Mouse (Mus musculus) layer of hippocampus, postnatal 10 days (tissue): ENCODE data around the gene Thada. TPM values are rescaled to one million over a fixed set of nuclear protein-coding genes. Genes with fewer than 3 reads are reported as not detected.

ENCODE experiments used
- DNase-seq, 2 experiments: peaks; one replicate each; pipeline ENCODE4 v3.0.0; 2021; ENCODE audit warnings: low spot score in 2 of 2
- total RNA-seq, 2 experiments: library from RNA; stranded (reverse); gene quantifications; 2 replicates each; pipeline ENCODE4 v1.2.3; 2021

The Thada gene
- total RNA-seq, 2 experiments from 2014 or later, result 11.7 to 14.5 TPM

DNA sequence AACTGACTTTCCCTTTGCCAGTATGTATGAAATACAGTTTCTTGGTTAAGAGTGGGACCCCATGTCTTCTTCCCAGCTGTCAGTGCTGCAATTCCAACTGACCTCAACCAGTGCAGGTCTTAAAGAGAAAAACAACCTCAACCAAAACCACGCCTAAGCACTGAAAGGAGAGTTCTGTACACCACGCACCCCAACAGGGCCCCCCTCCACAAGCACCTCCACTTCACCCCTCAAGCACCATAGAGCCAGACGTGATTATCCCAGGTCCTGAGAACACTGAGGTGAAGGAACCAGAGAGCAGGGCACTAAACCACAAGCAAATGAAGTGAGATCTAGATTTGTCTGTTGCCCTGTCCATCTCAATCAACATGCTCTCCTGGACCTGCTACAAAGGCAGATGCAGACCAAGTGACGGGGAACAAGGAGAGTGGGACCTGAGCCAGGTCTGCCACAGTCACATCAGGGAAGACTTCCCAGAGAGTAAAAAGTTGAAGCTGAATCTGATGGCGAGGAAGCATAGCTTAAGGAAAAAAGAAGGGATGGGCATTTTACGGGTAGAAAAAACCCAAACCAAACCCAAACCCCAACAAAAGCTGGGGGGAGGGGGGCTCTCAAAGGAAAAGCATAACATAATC lies 93.5 kb downstream of the Thada start:
- no peak for DNase-seq

DNA sequence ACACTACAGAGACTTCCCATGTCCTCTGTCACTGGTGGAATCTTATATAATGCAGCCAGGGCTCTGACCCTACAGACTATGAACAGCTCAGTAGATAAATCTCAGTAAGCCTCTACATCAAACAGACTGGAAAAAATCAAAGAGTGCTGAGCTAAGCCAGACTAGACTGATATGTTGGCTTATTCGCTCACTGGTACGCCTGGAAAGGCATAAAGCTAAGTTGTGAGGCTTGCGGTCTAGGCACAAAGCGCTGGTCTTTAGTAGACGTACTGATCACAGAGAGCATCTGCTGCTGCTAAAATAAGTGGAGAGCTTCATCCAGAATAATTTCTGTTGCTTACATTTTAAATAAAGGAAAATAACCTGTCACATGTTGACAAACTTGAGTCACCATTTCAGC lies 95.6 kb downstream of the Thada start:
- DNase-seq, result no peak

DNA sequence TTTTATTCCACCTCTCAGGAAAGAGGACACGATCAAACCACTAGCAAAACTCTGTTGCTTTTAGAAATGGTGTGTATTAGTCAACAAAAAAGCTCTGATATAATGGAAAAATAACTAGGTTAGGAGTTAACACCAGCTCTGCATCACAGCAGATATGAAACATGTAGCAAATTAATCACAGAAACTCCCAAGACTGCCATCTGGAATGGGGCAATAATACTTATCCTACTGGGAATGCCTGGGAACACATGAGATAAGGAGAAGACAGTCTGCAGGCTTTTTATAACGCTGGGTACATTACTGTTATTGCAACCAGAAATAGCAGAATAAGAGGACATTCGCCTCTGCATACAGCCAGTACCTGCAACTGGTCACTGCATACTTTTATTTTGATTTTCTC lies 96.2 kb downstream of the Thada start:
- DNase-seq, result no peak

DNA sequence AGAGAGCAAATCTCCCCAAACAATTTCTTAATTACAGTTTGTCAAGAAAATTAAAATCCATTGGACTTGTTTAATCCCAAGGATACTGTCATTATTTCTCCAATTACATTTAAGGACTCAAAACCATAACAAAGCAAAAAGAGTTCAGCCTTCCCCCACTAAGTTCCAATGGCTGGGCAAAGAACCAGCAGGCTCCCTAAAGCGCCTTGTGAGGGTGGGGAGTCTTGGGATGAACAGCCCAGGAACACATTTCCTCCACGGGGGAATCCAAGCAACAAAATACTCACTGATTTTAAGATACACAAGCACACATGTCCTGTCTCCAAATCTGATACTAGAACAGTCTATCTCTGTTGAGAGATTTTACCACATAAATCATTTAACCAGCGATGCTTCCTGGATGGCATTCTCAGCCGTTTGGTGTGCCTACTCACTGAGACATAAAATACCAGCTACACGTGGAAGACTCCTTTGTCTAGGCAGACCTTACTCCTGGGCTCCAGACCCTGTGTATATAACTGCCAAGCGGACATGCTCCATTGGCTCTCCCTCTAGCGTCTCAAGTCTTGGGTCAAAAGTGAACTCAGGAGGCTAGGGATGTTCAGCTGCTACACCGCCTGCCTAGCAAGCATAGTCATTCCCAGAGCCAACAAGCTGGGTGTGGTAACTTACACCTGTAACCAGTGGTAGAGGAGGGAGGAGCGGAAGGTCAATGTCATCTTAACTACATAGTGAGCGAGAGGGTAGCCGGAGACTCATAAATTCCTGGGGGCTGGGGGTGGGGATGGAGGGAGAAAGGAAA lies 97.6 kb downstream of the Thada start:
- DNase-seq, result no peak

DNA sequence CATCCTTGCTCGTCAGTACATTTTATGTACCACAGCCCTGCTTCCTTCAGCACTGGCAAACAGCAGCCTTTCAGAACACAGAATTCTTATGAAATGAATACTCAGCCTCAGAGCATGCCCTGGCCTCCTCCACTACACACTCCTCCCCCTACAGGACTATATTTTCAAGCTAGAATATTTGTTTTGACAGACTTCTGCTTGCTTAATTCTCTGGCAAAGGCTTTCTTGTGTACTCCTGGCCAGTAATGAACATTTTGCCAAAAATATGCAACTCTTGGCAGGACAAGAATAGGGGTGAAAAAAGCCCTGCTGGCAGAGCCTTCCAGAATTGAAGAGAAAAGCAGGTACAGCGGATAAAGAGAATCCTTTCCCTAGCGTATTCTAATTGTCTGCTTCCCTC lies 98.3 kb downstream of the Thada start:
- DNase-seq, result no peak

DNA sequence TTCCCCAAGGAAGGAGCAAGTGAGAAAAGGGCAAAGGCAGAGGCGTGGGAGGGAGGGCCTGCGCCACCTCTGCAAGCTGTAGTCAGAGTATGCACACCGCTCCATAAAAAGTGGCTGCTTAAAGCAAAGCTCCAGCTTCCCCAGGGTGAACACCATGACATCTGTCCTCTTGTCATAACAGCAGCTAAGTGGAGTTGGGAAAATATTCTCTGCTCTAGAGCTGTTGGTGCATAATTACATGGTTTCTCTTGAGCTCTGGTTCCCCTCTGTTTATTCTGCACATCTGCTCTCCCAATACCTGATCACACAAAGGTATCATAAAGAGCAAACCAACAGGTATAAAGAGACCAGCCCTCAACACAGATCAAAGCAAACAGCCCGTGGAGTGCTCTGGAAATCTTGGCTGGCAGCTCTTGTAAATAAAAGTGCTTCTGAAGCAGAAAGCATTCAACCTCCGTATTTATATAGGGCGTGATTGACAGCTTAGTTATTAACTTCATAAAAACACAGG lies 100.2 kb downstream of the Thada start:
- DNase-seq, result no peak

DNA sequence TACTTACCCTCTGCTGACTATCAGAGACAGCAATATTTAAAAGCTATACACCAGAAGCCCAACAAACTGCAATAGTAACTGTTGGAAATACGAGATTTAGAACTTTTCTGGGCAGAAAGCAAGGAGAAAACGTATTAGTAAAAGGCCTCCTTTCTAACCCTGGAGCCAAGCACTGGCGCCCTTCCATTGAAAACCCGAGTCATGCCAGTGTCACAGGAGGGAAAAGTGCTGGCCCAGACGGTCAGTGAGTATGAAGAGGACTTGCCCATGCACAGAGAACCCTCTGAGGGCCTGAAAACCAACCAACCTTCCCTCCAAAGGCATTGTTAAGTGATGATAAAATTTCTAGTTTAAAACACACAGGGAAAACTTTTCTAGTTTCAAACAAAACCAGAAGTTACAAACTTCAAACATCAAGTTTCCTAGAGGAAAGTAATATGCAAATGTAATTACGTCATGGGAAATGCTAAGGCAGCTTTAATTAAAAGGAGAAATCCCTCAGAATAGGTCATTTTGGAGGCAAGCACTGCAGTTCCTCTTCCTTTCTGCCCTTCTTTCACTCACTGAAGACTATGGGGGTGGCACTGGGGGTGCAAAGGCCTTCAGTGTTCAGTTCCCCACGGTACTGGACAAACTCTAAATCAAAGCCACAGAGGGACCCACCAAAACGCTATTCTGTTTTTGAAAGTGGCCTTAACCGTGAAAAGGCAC lies 100.8 kb downstream of the Thada start:
- DNase-seq, result no peak

DNA sequence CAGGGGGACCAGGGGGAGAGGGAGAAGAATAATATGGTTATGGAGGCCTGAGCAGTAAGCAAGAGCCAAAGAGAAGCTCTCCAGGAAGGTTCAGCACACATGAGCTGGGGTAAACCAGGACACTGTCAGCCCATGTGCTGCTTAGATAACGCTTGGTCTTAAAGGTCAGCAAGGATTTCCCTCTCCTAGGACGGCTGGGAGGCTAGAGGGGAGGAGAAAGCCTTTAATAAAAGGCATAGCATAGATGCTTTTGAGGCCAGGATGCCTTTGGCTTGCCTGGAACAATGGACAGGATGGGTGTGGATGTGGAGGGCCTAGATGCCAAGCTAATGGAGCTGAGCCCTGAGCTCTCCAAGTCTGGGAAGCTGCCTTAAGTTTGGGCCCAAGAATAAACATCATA lies 102.6 kb downstream of the Thada start:
- no peak for DNase-seq

DNA sequence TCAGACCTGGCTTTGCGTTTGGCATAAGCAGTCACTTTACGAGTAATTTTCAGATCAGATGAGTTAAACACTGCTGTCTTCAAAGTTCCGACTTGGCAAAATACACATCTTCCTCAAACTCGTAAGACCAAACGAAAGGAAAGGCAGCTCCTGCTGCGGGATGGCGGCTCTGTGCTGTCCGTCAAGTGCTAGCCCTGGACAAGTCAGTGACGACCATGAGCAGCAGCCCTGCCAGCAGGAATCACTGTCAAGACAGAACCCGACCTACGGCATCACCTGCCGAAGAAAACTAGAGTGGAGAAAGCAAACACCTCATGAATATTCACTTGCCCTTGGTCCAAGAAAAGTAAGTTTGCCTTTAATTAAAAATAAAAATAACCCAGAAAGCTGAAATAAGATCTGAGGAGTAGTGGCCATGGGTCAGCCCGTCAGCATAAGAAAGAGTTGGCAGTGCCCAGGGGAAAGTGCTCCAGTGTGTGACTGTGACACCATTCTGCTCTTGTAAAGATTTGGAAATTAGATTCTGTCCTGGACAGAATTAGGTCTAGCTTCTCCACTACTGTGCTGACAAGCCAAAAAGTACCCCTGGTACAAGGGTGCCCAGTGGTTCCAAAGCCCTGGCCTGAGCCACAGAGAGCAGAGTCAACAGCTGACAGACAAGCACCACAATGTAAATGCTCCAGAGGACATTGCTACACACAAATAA lies 103.3 kb downstream of the Thada start:
- no peak for DNase-seq

DNA sequence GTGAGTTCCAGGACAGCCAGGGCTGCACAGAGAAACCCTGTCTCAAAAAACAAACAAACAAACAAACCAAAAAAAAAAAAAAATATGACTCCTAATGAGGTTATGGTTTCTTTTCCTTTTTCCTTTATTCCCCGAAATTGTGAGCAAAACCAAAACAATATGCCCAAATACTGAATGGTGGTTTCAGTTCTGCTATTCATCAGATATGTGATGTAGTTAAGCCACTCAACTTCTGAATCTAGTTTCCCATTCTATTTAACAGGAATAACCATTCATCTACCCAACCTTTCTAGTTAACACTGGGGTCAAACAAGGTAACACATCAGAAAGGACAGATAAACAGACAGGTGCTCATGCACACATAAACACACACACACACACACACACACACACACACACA lies 105.0 kb downstream of the Thada start:
- no peak for DNase-seq

DNA sequence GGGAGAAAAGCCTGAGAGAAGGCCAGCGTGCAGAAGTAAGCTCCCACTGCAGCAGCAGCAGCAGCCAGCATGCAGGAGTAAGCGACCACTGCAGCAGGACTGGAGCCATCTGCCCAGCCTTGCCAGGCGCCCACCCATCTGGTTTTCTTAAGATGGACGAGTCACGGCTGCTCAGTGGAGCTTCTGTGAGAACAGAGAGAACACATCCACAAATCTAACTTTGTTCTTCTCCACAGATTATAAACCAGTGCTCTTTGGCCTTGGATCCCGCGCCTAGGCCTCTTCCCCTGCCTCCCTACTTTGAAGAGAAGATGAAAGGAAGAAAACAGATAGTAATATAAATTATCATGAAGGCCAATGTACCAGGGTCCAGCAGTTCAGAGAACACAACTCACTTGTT lies 106.2 kb downstream of the Thada start:
- no peak for DNase-seq

DNA sequence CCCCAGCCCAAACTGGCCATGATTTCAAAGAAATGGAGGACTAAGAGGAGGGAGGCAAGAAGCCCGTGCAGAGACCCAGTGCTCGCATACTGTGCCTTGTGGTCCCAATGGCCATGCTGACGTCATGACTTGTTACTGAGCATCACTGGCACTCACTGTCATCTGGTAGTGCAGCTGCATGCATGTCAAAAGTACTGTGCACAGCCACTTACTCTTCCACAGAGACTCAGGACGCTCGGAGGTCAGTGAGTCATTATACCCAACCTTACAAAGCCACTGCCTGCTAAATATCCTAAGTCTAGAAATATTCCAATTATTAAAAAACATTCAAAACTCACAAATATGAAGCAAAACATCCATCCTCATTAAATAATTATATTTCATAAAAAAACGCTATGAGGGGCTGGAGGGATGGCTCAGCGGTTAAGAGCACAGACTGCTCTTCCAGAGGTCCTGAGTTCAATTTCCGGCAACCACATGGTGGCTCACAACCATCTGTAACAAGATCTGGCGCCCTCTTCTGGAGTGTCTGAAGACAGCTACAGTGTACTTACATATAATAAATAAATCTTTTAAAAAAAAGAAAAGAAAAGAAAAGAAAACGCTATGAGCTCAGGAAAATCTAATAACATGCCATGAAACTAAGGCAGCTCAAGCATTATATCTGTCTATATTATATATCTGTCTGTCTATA lies 106.9 kb downstream of the Thada start:
- no peak for DNase-seq

DNA sequence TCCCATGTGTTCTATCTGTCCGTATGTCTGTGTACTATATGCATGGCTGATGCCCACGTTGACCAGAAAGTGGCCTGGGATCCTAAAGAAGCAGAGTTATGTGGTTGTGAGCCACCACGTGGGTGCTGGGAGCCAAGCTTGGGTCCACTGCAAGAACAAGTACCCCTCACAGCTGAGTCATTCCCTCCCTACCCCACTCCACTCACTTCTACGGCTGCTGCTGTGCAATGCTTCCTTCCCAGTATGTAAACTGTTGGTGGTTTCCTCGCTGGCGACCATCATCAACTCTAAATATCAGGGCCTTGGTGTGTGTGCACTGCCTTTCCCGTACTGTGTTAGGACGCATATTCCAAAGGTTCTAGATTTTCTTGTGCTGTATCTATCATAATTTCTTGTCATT lies 108.2 kb downstream of the Thada start:
- DNase-seq, result no peak

DNA sequence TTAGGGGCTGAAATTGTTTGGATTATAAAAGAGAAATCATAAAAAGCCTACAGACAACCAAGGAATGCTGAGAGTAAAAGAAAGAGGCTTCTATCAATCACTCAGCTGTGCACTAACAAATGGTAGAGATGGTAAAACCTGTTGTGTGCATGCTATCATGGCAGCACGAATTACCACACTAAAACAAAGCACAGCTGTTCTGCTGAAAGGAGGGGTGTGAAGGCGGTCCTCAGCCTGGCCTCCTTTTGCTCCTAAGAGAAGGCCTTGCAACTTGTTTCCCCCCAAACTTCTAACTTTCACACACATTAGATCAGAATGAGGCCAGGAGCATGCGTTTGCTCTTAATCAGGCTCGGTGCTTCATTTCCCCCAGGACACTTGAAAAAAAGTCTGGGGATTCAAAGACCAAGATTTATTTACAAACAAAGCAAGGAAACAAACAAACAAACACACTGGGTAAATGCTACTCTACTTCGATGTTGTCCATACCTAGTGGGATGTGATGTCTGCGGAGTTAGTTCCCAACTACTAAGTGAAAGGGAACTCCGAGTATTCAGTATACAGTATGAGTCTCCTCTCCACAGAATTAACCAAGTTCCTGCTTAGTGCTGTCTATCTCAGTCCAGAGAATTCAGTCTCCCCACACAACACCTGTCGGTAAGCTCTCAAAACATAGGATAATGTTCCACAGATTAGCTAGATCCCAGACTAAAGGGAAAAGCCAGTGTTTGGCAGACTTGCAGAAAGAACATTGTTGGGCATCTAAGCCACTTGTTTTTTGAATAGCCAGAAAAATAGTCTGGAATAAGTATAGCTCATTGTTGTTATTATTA lies 109.7 kb downstream of the Thada start:
- DNase-seq, result no peak

DNA sequence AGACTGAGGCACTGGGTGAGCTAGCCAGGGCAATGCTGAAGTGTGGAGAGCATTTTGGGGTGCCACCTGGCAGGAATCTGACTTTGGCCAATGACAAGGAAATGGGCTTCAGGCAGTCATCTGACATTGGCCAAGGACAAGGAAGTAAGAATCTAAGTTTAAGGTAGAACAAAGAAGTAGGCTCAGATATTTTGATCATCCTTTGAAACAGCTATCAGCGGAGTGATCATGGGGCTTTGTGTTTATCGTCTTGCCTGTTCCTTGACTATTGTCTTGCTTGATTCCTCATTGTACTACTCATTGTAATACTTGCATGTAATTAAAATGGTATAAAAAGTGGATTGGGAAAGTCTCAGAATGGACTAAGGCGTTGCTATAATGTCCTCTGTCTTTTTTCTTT lies 111.0 kb downstream of the Thada start:
- no peak for DNase-seq

DNA sequence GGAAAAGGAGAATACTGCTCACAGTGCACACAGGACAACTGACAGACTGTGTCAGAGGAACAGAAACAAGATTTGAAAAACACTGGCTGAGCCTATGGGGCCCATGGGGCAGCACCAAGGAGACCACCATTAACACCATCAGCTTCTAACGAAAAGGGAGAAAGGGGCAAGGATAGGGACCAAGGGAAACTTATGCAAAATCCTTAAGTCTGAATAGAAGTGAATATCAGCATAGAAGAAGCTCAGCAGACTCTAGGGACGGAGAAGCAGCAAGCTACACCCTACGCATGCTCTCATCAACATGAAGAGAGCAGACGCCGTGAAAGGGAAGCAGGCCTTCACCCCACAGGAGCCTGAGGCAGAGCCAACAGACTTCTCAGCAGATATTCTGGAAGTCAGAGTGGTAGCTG lies 112.1 kb downstream of the Thada start:
- DNase-seq, result no peak

DNA sequence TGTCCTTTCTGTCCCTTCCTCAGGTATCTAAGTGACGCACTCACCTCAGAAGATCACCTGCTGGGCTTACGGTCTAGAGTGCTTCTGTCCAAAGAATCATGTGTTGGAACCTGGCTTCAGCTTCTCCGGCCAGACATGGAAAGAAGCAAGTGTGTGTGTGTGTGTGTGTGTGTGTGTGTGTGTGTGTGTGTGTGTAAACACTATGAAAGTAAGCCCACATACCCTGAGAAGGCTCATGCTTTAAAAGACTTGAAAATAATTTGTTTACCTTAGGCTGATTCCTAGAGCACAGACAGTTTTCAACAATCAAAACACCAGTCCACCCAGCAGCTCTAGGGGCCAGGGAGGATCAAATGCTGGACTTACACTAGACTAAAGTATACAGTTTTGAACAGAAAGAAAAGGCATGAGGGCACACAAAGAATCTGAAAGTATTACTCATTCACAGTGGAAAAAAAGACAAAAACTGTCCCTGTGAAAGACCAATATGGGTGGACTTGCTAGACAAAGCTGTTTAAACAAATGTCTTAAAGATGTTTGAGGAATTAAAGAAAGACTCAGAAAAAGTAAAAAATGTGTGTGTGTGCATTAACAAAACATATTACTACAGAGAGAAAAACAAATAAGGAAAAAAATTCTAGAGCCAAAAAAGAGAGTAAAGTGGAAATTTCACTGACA lies 112.6 kb downstream of the Thada start:
- DNase-seq, result no peak

DNA sequence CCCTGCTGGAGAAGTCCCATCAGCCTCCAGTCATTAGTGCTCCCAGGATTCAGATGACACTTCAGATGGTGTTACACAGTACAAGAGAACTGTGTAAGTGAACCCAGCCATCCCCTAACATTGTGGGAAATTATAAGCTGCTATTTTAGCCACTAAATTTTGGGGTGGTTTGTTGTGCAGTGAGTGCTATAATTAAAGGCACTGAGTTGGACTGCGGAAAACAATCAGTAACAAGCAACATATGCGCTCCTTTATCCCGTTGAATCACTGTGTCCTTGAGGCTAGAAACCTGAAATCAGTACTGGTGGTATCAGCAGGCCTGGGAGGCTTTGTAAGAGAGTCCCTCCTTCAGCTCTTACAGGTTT lies 113.2 kb downstream of the Thada start:
- no peak for DNase-seq
